Mouse (Mus musculus): Measurements from ENCODE around the gene Dyrk4.

Dyrk4 gene

GRCm38 (mm10) chr6:126921111-126921881 is at the start of gene Dyrk4:
Gene Dyrk4, minus strand, starts transcription at chr6:126921839.
- DNase-seq (ENCODE audit: extremely low read depth, low read depth) = no peak

DNA sequence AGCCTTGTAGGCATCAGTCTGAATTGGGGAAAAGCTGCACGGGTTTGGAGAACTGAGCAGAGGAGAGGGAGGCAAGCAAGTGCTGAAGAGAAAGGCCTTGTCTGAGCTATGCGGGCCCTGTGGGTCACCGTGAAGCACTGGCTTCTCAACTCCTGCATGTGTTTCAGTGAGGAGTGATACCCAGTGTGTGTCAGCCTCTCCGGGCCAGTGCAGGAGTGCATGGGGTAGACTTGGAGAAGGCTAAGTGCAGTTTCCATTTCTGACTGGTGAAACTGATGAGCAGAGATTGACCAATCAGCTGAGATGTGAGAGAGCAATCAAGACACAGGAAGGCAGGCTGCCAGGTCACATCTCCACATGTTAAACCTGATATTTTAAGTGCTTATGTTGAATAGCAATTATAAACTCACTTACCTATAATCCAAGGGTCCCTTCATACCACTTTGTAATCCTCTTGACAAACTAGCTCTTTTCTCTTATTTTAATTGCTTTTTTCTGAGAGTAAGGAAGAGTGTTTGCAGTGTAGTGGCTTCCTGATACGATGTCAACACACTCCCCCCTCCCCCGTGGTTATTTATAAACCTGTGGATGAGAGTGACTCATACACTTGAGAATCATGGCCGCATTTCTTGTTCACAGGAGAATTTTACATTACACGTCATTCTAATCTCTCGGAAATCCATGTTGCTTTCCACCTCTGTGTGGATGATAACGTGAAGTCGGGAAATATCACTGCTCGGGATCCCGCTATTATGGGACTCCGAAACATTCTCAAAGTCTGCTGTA is 44.8 kb upstream of the Dyrk4 start:
- DNase-seq (ENCODE audit: extremely low read depth, low read depth) = no peak

DNA sequence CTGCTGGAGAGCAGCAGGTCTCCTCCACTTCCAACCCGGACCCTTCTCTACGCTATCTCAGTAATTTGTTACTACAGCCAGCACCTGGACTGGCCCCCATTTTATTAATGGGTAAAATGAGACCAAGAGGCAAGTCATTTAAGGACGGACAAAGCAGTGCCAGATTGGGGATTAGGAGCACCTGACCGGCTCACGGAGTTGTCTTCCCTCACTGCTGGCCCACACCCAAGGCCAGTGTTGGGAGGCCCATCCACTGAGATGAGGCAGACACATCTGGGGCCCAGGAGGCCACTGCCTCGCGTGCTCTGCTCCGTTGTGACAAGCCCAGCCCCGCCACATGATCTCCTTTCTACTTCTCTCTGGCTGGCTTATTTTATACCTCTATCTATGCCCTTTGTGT is 41.8 kb upstream of the Dyrk4 start:
- DNase-seq (ENCODE audit: extremely low read depth, low read depth) = no peak

DNA sequence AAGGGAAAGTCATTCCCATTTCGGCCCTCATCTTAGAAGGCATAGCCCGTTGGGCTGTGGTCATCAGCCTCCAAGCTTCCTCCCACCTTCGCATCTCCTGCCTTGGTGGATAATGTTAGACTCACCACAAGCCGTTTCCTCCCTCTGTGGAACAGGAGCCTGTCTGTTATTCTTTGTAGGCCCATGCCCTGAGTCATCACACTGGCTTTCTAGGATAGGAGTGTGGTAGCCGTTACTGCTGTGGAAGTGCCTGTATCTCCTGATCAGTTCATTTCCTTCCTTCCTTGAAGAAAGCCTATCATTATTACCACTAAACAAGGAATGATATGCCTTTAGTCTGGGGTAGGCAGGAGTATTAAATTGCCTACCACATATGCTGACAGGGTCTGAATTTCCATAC is 41.1 kb upstream of the Dyrk4 start:
- DNase-seq (ENCODE audit: extremely low read depth, low read depth) = peak; percentile 28

DNA sequence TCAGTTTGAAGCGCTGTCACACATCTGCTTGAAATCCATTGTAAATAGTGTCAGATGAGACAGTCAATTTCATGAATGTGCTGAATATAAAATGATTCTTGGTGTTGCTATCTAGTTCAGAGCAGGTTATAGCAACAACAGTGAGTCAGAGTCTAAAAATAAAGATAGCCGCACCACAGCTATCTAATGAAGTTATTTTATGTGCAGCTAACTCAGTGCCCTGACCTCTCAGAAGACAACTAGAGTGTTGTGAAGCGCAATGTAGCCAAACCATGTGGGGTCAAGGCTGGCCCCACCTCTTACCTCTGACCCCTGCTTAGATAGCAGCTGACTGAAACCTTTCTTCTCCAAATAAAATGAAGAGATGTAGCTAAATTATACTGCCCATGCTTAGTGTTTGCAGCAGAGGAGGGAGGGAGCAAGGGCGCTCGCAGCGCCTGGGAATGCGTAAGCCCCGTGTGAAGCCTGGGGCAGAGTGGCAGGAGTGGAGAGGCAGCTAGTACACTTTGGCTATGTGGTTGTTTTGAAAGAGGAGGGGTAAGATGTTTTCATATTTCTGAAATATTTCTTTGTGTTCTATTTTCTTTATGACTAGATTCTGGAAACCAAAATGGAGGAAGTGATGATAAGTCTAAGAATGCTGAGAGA is 39.9 kb upstream of the Dyrk4 start:
- no peak for DNase-seq (ENCODE audit: extremely low read depth, low read depth)

GRCm38 (mm10) chr6:126955734-126956133 is 34.1 kb upstream of the Dyrk4 start:
- peak; percentile 33 for DNase-seq (ENCODE audit: extremely low read depth, low read depth)

DNA sequence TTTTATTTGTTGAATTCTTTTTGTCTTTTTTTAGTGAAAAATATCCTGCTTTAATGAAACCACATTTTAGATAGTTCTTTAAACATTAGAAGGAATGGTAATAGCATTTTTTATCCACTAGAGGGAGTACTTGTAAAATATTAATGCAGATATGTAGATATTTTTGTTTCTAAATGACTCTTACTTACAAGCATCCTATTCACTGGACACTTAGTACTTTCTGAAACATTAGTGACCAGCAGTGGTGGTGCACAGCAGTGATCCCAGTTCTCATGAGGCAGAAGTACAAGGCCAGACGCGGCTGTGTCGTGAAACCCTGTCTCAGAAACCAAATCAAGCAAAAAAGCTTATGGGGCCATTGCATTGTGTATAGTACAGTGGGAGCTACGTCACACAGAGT is 26.7 kb upstream of the Dyrk4 start:
- no peak for DNase-seq (ENCODE audit: extremely low read depth, low read depth)

GRCm38 (mm10) chr6:126940451-126940850 is 18.8 kb upstream of the Dyrk4 start:
- DNase-seq (ENCODE audit: extremely low read depth, low read depth) = peak; percentile 89

DNA sequence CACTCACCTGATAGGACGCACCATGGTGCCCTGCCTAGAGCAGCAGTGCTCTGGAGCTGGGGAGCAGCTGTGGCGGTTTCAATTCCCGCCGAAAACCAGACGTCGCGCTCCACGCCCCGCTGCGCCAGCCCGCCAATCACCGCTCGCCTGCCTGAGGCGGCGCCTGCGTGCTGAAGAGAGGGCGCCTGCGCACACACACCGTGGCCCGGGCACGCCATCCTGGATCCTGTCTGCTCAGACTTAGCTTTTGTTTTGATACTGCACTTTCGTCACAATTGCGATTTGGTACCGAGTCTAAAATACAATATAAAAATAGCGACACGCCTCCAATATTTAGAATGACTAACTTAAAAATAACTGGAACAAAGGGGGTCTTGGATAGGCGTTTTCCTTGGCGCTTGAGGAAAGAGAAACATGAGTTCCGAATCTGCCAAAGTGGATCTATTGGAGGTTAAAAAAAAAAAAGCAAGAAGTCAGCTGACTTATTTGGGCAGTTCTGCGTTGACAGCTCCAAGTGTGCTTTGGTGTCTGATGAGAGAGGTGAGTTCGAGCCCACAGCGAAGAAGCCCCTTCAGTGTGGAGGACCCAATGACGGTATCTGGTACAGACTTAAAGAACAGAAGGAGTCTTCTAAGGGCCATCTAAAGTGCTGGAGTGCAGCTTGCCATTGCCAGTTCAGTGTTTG is 18.0 kb upstream of the Dyrk4 start, which contains the start of the genes Rad51ap1 and D6Wsu163e:
TSS of gene Rad51ap1 (minus strand) at position 101 of the 685 bp plus-strand sequence.
TSS of gene D6Wsu163e (plus strand) at position 476 of the 685 bp plus-strand sequence.
- DNase-seq (ENCODE audit: extremely low read depth, low read depth) = peak; percentile 86

GRCm38 (mm10) chr6:126938853-126939486 is 17.3 kb upstream of the Dyrk4 start:
- peak; percentile 33 for DNase-seq (ENCODE audit: extremely low read depth, low read depth)

GRCm38 (mm10) chr6:126938047-126938446 is 16.4 kb upstream of the Dyrk4 start:
- no peak for DNase-seq (ENCODE audit: extremely low read depth, low read depth)

DNA sequence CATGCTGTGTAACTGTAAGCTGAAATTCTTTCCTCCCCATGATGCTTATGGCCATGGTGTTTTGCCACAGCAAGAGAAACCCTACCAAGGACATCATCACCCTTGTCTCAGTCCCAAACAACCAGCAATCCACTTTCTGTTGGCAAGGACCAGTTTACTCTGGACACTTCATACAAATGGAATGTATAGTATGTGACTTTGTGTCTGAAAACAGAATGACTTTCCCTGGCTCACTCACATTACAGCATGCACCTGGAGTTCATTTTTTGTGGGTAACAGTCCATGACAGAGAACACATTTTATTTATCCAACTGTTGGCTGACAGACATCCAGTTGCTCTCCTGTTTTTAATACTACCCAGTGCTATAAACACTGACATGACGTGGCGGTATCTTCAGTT is 11.3 kb upstream of the Dyrk4 start:
- no peak for DNase-seq (ENCODE audit: extremely low read depth, low read depth)

GRCm38 (mm10) chr6:126914928-126915327 is 6.7 kb downstream of the Dyrk4 start:
- no peak for DNase-seq (ENCODE audit: extremely low read depth, low read depth)

GRCm38 (mm10) chr6:126910727-126911126 is 10.9 kb downstream of the Dyrk4 start:
- DNase-seq (ENCODE audit: extremely low read depth, low read depth) = no peak

- no peak for DNase-seq (ENCODE audit: extremely low read depth, low read depth)
These were observed 13.8 kb downstream of the Dyrk4 start for GRCm38 (mm10) chr6:126907876-126908275.

GRCm38 (mm10) chr6:126907378-126907777 is 14.3 kb downstream of the Dyrk4 start:
- no peak for DNase-seq (ENCODE audit: extremely low read depth, low read depth)

DNA sequence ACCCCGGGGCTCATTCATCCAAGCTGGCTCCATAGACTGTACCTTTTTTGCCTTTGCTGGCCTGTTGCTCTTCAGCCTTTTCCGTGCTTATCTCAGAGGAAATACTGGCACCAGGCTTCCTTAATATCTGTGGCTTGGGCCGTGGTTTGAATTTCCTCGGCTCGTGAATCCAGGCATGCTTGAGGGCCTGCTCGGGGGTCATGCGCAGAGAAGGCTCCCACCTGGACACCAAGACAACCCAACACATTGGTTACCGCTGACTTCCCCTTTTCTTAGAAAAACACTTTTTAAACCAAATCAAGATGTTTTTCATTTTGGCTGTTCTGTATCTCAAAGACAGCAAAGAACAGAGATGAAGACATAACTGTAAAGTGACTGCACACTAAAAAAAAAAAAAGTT is 44.5 kb downstream of the Dyrk4 start:
- DNase-seq (ENCODE audit: extremely low read depth, low read depth) = no peak

DNA sequence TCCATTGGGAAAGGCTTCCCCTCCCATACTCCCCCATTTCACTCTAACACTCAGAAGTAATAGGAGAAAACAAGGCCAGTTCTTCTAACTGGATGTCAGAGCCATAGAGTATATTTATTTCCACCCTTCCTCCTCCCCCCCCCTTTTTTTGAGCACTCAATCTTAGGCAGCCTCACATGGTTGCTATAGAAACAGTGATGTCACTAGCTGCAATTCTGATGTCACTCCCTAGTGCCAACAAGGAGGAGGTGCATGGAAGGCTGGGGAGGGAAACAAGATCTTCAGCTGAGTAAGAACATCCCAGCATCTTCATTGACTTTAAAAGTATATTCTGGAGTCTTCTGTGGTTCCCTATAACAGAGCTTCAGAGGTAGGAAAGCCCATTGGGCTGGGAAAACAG is 68.8 kb downstream of the Dyrk4 start, which contains the start of gene Akap3:
TSS of gene Akap3 (plus strand) at position 218 of the 400 bp plus-strand sequence.
- no peak for DNase-seq (ENCODE audit: extremely low read depth, low read depth)

DNA sequence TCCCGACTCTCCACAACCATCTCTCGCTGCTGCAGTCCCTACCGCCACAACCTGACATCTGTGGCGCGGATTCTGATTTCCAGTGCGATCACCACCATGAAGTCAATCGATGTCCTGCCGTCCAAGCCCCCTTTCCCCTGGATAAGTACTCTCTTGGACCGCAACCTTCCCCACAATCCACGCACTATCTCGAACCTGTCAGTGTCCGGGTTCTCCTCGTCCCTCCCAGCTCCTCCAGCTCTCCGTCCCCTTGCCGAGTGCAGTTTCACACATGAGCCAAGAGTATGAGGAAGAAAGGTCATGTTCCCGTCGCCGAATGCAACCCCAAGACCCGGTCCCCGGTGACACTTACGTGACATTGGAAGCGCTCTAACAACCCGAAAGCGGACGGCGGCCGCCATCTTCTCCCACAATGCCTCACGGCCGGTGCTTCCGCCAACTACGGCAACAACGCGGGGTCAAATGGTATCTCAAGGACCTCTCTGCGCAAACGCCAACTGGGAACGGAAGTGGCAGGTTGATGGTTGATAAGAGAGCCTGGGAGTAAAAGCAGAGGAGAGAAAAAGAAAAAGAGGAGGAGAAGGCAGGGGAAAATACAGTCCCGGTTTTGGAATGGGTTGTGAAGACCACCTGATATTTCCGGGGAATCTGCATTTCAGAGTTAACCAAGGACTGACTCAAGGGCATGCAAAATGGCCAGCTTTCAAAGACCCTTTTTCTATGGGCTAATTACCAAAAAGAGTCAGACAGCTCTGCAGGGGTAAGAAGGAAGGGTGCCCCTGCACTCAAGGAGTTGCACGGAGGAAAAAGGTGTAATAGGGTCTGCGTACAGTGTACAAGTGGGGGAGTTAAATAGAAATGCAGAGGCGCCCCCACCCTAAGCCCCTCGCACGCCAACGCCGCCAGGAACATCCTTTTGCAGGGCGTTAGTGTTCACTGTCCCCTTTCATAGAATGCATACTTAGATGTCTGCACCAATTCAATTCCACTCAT is 72.6 kb downstream of the Dyrk4 start, which contains the start of gene Ndufa9:
TSS of gene Ndufa9 (minus strand) at position 425 of the 993 bp plus-strand sequence.
- DNase-seq (ENCODE audit: extremely low read depth, low read depth) = peak; percentile 88

Data from MEL-GATA-1-ER (cell line).